Mouse (Mus musculus) MEL (cell line): ENCODE measurements around the gene Mr1. TPM values are rescaled to one million over a fixed set of nuclear protein-coding genes. Genes with fewer than 3 reads are reported as not detected.

Experiments used
- DNase-seq: peaks from one replicate; pipeline ENCODE4 v3.0.0; 2011; ENCODE audit warnings: low read depth, low spot score
- H3K27ac ChIP-seq: 2 replicates; pipeline ENCODE4 v1.5.1; 2012; ENCODE audit warnings: low read depth, mild to moderate bottlenecking, control low read depth, low read length, moderate library complexity; ENCODE audit not compliant: control insufficient read depth
- H3K27me3 ChIP-seq, 2 experiments: fragments of 150-350 bp in 1 of 2; sonication (generic) in 1 of 2; 2 replicates each; pipeline ENCODE4 v1.6.1; 2012; ENCODE audit warnings: low read length in 2 of 2, mild to moderate bottlenecking in 2 of 2, improper control_type of control experiment in 1 of 2, moderate library complexity in 1 of 2; ENCODE audit not compliant: insufficient read depth in 2 of 2, control insufficient read depth in 1 of 2
- H3K36me3 ChIP-seq, 2 experiments: 2 replicates each; pipeline ENCODE4 v1.6.1; 2012 to 2014; ENCODE audit warnings: low read length in 2 of 2, improper control_type of control experiment in 1 of 2, inconsistent platforms in 1 of 2, mild to moderate bottlenecking in 1 of 2; ENCODE audit not compliant: insufficient read depth in 2 of 2, control insufficient read depth in 1 of 2
- H3K4me1 ChIP-seq, 2 experiments: fragments of 150-350 bp in 1 of 2; sonication (generic) in 1 of 2; 2 replicates each; pipeline ENCODE4 v1.6.1; 2012; ENCODE audit warnings: low read length in 2 of 2, improper control_type of control experiment in 1 of 2, mild to moderate bottlenecking in 1 of 2; ENCODE audit not compliant: insufficient read depth in 2 of 2, control insufficient read depth in 1 of 2
- H3K4me3 ChIP-seq, 2 experiments: fragments of 150-350 bp in 1 of 2; sonication (generic) in 1 of 2; 2 replicates each; pipeline ENCODE4 v1.5.1; 2012; ENCODE audit warnings: low read depth in 2 of 2, low read length in 2 of 2, mild to moderate bottlenecking in 2 of 2, moderate library complexity in 2 of 2, control low read depth in 1 of 2, improper control_type of control experiment in 1 of 2; ENCODE audit not compliant: control insufficient read depth in 1 of 2, insufficient read depth in 1 of 2
- H3K79me2 ChIP-seq: 2 replicates; pipeline ENCODE4 v1.6.1; 2012; ENCODE audit warnings: mild to moderate bottlenecking, low read length, moderate library complexity; ENCODE audit not compliant: control insufficient read depth, poor library complexity, insufficient read depth
- H3K9ac ChIP-seq: 2 replicates; pipeline ENCODE4 v1.6.1; 2012; ENCODE audit warnings: low read depth, mild to moderate bottlenecking, control low read depth, low read length, moderate library complexity; ENCODE audit not compliant: control insufficient read depth, poor library complexity, severe bottlenecking
- H3K9me3 ChIP-seq: fragments of 150-350 bp; sonication (generic); replicated peaks from 2 replicates; pipeline ENCODE4 v1.6.1; 2012; ENCODE audit warnings: mild to moderate bottlenecking, low read length, improper control_type of control experiment, moderate library complexity; ENCODE audit not compliant: insufficient read depth
- BHLHE40 ChIP-seq: IDR thresholded peaks from 2 replicates; pipeline ENCODE4 v1.6.1; 2012; ENCODE audit warnings: low read depth, mild to moderate bottlenecking, inconsistent platforms, low read length, improper control_type of control experiment, borderline replicate concordance
- CHD2 ChIP-seq: IDR thresholded peaks from 2 replicates; pipeline ENCODE4 v1.6.1; 2011; ENCODE audit warnings: low read length, improper control_type of control experiment
- CTCF ChIP-seq, 3 experiments: IDR thresholded peaks in 2 of 3; conservative IDR thresholded peaks in 1 of 3; 2 replicates each; pipeline ENCODE4 v1.5.1; 2011 to 2012; ENCODE audit warnings: low read length in 3 of 3, low read depth in 2 of 3, mild to moderate bottlenecking in 2 of 3, improper control_type of control experiment in 1 of 3, inconsistent platforms in 1 of 3, mixed read lengths in 1 of 3, moderate library complexity in 1 of 3; ENCODE audit not compliant: control insufficient read depth in 1 of 3, insufficient read depth in 1 of 3, poor library complexity in 1 of 3, severe bottlenecking in 1 of 3
- ELF1 ChIP-seq: IDR thresholded peaks from 2 replicates; pipeline ENCODE4 v1.6.1; 2014; ENCODE audit warnings: low read depth, mild to moderate bottlenecking, inconsistent platforms, low read length, improper control_type of control experiment, moderate library complexity
- EP300 ChIP-seq, 2 experiments: IDR thresholded peaks; 2 replicates each; pipeline ENCODE4 v1.6.1; 2011; ENCODE audit warnings: improper control_type of control experiment in 2 of 2, low read length in 2 of 2, low read depth in 1 of 2, mild to moderate bottlenecking in 1 of 2
- ETS1 ChIP-seq: IDR thresholded peaks from 2 replicates; pipeline ENCODE4 v1.6.1; 2012; ENCODE audit warnings: low read depth, mild to moderate bottlenecking, inconsistent platforms, low read length, improper control_type of control experiment, moderate library complexity
- GABPA ChIP-seq: IDR thresholded peaks from 2 replicates; pipeline ENCODE4 v1.6.1; 2012; ENCODE audit warnings: low read depth, mild to moderate bottlenecking, inconsistent platforms, low read length, improper control_type of control experiment, moderate library complexity
- GATA1 ChIP-seq: IDR thresholded peaks from 2 replicates; pipeline ENCODE4 v1.6.1; 2011; ENCODE audit warnings: low read depth, low read length, improper control_type of control experiment
- MAZ ChIP-seq: IDR thresholded peaks from 2 replicates; pipeline ENCODE4 v1.6.1; 2012; ENCODE audit warnings: low read depth, mild to moderate bottlenecking, inconsistent platforms, low read length, improper control_type of control experiment
- MEF2A ChIP-seq: IDR thresholded peaks from 2 replicates; pipeline ENCODE4 v1.6.1; 2014; ENCODE audit warnings: low read depth, mild to moderate bottlenecking, inconsistent platforms, low read length, improper control_type of control experiment; ENCODE audit not compliant: poor library complexity, insufficient replicate concordance, severe bottlenecking; ENCODE audit errors: extremely low read depth
- MYB ChIP-seq: IDR thresholded peaks from 2 replicates; pipeline ENCODE4 v1.6.1; 2011; ENCODE audit warnings: mild to moderate bottlenecking, low read depth, low read length, improper control_type of control experiment
- MYC ChIP-seq: IDR thresholded peaks from 2 replicates; pipeline ENCODE4 v1.6.1; 2011; ENCODE audit warnings: low read depth, mild to moderate bottlenecking, low read length, improper control_type of control experiment, moderate library complexity
- RCOR1 ChIP-seq: IDR thresholded peaks from 2 replicates; pipeline ENCODE4 v1.6.1; 2012; ENCODE audit warnings: low read depth, mild to moderate bottlenecking, inconsistent platforms, low read length, improper control_type of control experiment
- SIN3A ChIP-seq: IDR thresholded peaks from 2 replicates; pipeline ENCODE4 v1.6.1; 2012; ENCODE audit warnings: low read length, improper control_type of control experiment, inconsistent platforms
- TAL1 ChIP-seq: IDR thresholded peaks from 2 replicates; pipeline ENCODE4 v1.6.1; 2012; ENCODE audit warnings: mild to moderate bottlenecking, inconsistent platforms, low read length, moderate library complexity, mixed read lengths
- TBP ChIP-seq: IDR thresholded peaks from 2 replicates; pipeline ENCODE4 v1.8.0; 2011; ENCODE audit warnings: low read depth, low read length, improper control_type of control experiment
- TCF12 ChIP-seq: IDR thresholded peaks from 2 replicates; pipeline ENCODE4 v1.6.1; 2014; ENCODE audit warnings: low read depth, mild to moderate bottlenecking, inconsistent platforms, low read length, improper control_type of control experiment, moderate library complexity
- UBTF ChIP-seq: IDR thresholded peaks from 2 replicates; pipeline ENCODE4 v1.6.1; 2012; ENCODE audit warnings: low read depth, mild to moderate bottlenecking, inconsistent platforms, low read length, improper control_type of control experiment, moderate library complexity, borderline replicate concordance; ENCODE audit not compliant: insufficient read depth
- USF1 ChIP-seq: IDR thresholded peaks from 2 replicates; pipeline ENCODE4 v1.6.1; 2014; ENCODE audit warnings: low read depth, mild to moderate bottlenecking, inconsistent platforms, low read length, improper control_type of control experiment, moderate library complexity
- ZC3H11A ChIP-seq: IDR thresholded peaks from 2 replicates; pipeline ENCODE4 v1.6.1; 2012; ENCODE audit warnings: low read depth, mild to moderate bottlenecking, inconsistent platforms, low read length, improper control_type of control experiment
- ZKSCAN1 ChIP-seq: IDR thresholded peaks from 2 replicates; pipeline ENCODE4 v1.6.1; 2012; ENCODE audit warnings: low read depth, mild to moderate bottlenecking, inconsistent platforms, low read length, improper control_type of control experiment, moderate library complexity
- ZMIZ1 ChIP-seq: IDR thresholded peaks from 2 replicates; pipeline ENCODE4 v1.6.1; 2012; ENCODE audit warnings: low read depth, mild to moderate bottlenecking, inconsistent platforms, low read length, improper control_type of control experiment, moderate library complexity
- polyA plus RNA-seq, 2 experiments: library from polyadenylated mRNA; stranded (reverse) in 1 of 2; unstranded in 1 of 2; fragments of >175 nt in 1 of 2; fragments of >200 nt in 1 of 2; gene quantifications; 2 replicates each; pipeline versions ENCODE4 v1.2.1 to v1.2.4; 2012; ENCODE audit warnings: low replicate concordance in 2 of 2, low read depth in 1 of 2; ENCODE audit not compliant: insufficient read length in 2 of 2, insufficient read depth in 1 of 2, missing spikeins in 1 of 2
- total RNA-seq: library from RNA; depleted of rRNA; stranded (reverse); fragments of 300-350 nt; gene quantifications from 2 replicates; pipeline ENCODE4 v1.2.3, GENCODE M21; 2012

The Mr1 gene
- total and polyA plus RNA-seq, 3 experiments, result 2.0 to 3.9 TPM; not detected in 1

DNA sequence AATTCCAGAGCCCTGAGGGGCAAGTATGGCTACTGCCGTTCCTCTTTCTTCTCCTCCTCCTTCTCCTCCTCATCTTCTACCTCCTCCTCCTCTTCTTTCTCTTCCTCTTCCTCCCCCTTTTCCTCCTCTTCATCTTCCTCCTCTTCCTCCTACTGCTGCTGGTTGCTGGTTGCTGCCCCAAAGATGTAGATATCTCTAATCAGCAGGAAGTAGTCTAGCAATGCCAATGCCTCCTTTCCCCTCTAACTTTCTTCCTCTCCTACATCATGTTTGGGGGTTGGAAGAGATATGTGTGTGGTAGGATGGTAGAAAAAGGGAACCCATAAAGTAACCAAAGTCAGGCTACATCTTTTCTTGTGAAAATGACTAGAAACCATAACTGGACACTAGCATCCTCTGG is 40.3 kb downstream of the Mr1 start:
- no peak overlapping the region for H3K27ac ChIP-seq
- no peaks in the 10 kb centered on the region for H3K27me3 ChIP-seq
- DNase-seq, result peak; percentile 48
- H3K4me1 ChIP-seq, result peaks cover 3 to 20% of the 10 kb centered on the region in 2 experiments; a peak in 2 of 4 replicates
- H3K9me3 ChIP-seq, result no peaks in the 10 kb centered on the region
- H3K4me3 ChIP-seq, result no peak overlapping the region
- TF ChIP-seq UBTF (no peak), GABPA (no peak), SIN3A (peak; percentile 39; the same call in 1 of the 2 replicates), ZMIZ1 (no peak), USF1 (no peak), BHLHE40 (no peak), TCF12 (0 out of 2 replicates have a peak, but pooled peaks have one; percentile 19), MYB (no peak), ELF1 (no peak), TBP (no peak), ETS1 (peak; percentile 59), MEF2A (no peak), ZC3H11A (no peak), MAZ (no peak), GATA1 (peak; percentile 60), EP300 (IDR thresholded peaks at IDR 0.05; ENCODE audit: low read depth in 1 of 2, low read length in 2 of 2) (peak; percentile 61 to 73), RCOR1 (peak; percentile 62), ZKSCAN1 (no peak), MYC (no peak), TAL1 (no peak), CHD2 (no peak), CTCF (IDR thresholded peaks at IDR 0.05 in 2 of 3, conservative IDR thresholded peaks at IDR 0.05 in 1 of 3; ENCODE audit: control insufficient read depth in 1 of 3, insufficient read depth in 1 of 3, low read depth in 2 of 3, low read length in 3 of 3, poor library complexity in 1 of 3, severe bottlenecking in 1 of 3) (no peak)
- TF ChIP-seq, all 39 proteins: peak for 6
- H3K9ac ChIP-seq, result no peak overlapping the region
- H3K79me2 ChIP-seq, result no peaks in the 10 kb centered on the region
- peaks cover 0 to 14% of the 10 kb centered on the region in 2 experiments; a peak in 2 of 4 replicates for H3K36me3 ChIP-seq
